Mouse (Mus musculus): ENCODE results near the gene Ssr3. TPM values are rescaled to one million over a fixed set of nuclear protein-coding genes. Genes with fewer than 3 reads are reported as not detected.

Ssr3 gene
- total RNA-seq, 2 experiments from 2014 or later = 194 to 210 TPM

Other genes starting within 250 kb of the Ssr3 start
- 10 to 100 TPM; 11.2 to 11.9 TPM for gene Tiparp, start 135.8 kb upstream of the Ssr3 start, total RNA-seq (2021)